Mouse (Mus musculus) cerebellum, adult 11-12 months (tissue): ENCODE measurements around the gene Grap.

ENCODE experiments used
- DNase-seq: peaks from one replicate; pipeline ENCODE4 v3.0.0; 2022

Grap gene

GRCm38 (mm10) chr11:61659011-61659858 is 6.2 kb downstream of the Grap start:
- DNase-seq, result peak; percentile 78

GRCm38 (mm10) chr11:61660001-61660400 is 6.9 kb downstream of the Grap start:
- DNase-seq, result peak; percentile 64

GRCm38 (mm10) chr11:61660806-61661392 is 7.8 kb downstream of the Grap start:
- no peak for DNase-seq

GRCm38 (mm10) chr11:61662189-61662588 is 9.1 kb downstream of the Grap start:
- no peak for DNase-seq

GRCm38 (mm10) chr11:61665401-61665800 is 12.3 kb downstream of the Grap start:
- DNase-seq, result no peak

GRCm38 (mm10) chr11:61665991-61666799 is 13.1 kb downstream of the Grap start:
- no peak for DNase-seq

GRCm38 (mm10) chr11:61667248-61667647 is 14.2 kb downstream of the Grap start:
- DNase-seq, result no peak

- DNase-seq, result no peak
Observed at GRCm38 (mm10) chr11:61667782-61668181, 14.7 kb downstream of the Grap start.

- DNase-seq, result no peak
Observed at GRCm38 (mm10) chr11:61669492-61670490, 16.7 kb downstream of the Grap start.

GRCm38 (mm10) chr11:61671781-61672383 is 18.8 kb downstream of the Grap start:
- DNase-seq, result no peak

GRCm38 (mm10) chr11:61673686-61674085 is 20.6 kb downstream of the Grap start:
- peak; percentile 58 for DNase-seq

GRCm38 (mm10) chr11:61674151-61674838 is 21.2 kb downstream of the Grap start:
- no peak for DNase-seq

GRCm38 (mm10) chr11:61674839-61675159 is 21.7 kb downstream of the Grap start:
- no peak for DNase-seq

- DNase-seq, result no peak
Observed at GRCm38 (mm10) chr11:61675332-61675731, 22.3 kb downstream of the Grap start.

GRCm38 (mm10) chr11:61676216-61676854 is 23.3 kb downstream of the Grap start:
- DNase-seq, result no peak

GRCm38 (mm10) chr11:61677709-61678108 is 24.6 kb downstream of the Grap start:
- DNase-seq, result no peak

GRCm38 (mm10) chr11:61679091-61679866 is 26.2 kb downstream of the Grap start:
- DNase-seq, result no peak

- no peak for DNase-seq
Observed at GRCm38 (mm10) chr11:61683907-61684731, 31.1 kb downstream of the Grap start, which contains the start of gene Fam83g. Gene Fam83g, plus strand, starts transcription at chr11:61684091.
